Mouse (Mus musculus) left cerebral cortex, adult 8-10 months (tissue): ENCODE results near the gene Itgb3bp. TPM values are rescaled to one million over a fixed set of nuclear protein-coding genes. Genes with fewer than 3 reads are reported as not detected.
A peak's percentile ranks its signal among the peaks of the same experiment; 100 is the strongest.

ENCODE experiments used
- DNase-seq, 2 experiments: peaks; one replicate each; pipeline ENCODE4 v3.0.0; 2022; ENCODE audit warnings: low spot score in 2 of 2
- total RNA-seq, 4 experiments: library from RNA; stranded (reverse); gene quantifications; 2 replicates each; pipeline ENCODE4 v1.2.4; 2022

Itgb3bp gene
- 1 to 10 TPM; 4.8 to 7.8 (median 6.3) TPM for total RNA-seq

DNA sequence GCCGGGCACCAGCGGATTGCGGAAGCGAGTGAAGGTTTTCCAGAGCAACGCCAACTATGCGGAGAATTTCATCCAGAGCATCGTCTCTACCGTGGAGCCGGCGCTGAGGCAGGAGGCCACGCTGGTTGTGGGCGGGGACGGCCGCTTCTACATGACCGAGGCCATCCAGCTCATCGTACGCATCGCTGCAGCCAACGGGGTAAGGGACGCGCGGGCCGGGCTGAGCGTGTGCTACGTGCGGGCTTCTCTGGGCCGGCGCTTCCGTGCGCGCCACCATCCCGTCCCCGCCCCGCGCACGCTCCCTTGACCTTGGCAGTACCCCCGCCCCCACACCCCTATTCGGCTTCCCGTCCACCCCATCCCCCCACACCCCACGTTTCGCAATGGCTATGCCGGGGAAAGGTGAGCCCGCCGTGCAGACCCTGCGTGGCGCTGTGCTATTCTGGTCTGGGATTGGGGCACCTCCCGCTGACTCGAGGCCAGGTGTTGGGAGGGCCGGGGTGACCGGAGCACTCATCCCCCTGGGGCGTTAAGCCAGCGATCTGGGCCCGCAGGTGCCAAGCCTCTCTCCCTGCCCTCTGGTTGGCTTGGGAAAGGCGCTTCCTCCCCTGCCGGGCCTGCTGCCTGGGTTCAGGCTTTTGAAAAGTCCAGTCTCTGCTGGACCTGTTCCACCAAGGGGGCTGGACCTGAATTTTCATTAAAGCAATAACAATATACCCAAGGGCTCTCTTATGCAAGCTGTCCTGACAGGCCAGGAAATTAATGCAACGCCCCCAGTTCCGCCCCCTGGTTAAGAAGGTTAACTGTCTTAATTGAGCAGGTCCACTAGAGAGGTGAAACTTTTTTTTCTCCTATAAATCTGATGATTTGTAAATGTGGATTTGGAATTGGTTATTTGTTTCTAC, at the start of gene Itgb3bp:
Gene Itgb3bp (minus strand): TSS at position 201 of the 905 bp plus-strand sequence.
- peak; percentile 67 to 71 for DNase-seq

DNA sequence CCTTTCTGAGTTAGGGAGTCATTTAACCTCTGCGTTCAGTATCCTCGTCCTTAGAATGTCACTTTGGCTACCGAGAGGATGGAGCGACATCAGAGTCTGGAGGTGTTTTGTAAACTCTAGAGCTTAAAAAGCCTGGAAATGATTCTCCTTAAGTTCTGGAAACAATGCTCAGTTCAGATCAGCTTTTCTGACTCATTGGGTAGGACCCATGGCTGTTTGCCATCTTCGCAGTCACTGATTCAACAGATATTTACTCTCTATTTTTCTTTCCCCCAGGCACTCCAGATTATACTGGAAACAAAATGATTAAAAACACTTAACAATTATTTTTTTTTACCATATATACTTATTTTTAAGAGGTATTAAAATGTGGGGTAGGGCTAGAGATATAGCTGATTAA, 49.7 kb upstream of the Itgb3bp start:
- DNase-seq = no peak

DNA sequence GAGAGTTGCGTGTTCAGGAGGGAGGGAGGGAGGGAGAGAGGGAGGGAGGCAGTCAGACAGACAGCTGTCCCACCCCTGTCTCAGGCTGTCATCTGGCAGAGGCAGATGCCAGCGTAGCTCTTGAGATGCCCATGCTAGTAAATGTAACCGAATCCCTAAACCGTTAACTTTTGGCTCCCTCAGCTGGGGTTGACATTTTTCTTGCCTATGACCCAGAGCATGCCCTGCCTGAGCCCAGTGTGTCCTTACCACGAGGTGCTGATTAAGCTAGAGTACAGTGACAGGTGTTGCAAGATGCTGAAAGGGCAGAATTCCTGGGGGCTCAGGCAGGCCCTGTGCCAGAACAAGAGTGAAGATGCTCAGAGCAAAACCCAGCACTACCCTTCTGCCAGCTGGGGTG, 44.8 kb upstream of the Itgb3bp start:
- no peak for DNase-seq

DNA sequence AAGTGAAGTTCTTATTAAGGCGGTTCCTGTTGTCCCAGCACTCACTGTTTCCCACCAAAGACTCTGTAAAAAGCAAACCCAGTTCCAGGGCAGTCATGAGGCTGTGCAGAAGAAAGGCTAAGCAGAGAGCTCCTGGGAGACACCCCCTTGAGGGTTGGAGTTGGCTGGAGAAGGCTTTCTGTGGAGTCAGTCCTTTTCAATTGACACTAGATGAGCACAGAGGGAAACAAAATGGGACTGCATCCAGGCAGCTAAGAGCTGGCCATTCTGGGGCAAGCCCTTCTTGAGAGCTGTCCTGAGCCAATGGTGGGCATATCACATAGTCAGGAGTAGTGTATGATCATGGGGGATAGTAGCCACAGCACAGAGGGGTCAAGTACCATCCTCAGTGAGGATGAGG, 44.3 kb upstream of the Itgb3bp start:
- no peak for DNase-seq

DNA sequence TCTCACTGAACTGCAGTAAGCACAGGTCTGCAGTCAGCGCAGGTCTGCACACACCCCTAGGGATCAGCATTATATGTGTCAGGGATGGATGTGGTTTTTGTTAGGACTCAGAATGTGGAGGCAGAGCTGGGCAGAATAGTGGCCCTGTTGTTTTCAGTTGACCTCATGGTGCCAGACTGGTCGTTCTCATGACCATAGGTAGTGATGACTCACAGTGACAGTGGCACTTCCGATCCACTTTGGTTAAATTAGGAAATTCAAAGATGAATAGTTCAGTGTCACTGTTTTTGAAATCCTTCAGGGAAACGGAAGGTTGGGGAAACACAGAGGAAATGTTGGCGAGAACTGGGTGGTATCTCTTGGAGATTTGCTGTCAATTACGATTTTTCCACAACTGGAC, 43.3 kb upstream of the Itgb3bp start:
- DNase-seq = no peak

DNA sequence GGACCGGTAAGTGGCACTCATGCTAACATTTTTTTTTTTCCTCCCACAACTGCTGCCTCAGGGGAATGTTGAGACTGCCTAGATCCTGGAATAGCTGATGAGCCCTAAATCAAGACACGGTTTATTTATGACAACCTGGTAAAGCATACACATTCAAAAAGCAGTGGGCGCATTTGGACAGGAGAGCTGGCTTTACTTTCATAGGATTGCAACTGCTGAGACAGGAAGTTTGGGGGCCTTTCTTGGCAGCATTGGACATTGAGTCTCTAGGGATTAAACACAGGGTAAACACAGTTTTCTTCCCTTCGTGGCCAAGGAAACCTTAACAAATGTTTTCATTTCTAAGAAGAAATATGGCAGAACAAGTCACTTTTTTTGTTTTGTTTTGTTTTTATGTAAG, 40.5 kb upstream of the Itgb3bp start:
- peak in 1 of 2 experiments; percentile 14 for DNase-seq

DNA sequence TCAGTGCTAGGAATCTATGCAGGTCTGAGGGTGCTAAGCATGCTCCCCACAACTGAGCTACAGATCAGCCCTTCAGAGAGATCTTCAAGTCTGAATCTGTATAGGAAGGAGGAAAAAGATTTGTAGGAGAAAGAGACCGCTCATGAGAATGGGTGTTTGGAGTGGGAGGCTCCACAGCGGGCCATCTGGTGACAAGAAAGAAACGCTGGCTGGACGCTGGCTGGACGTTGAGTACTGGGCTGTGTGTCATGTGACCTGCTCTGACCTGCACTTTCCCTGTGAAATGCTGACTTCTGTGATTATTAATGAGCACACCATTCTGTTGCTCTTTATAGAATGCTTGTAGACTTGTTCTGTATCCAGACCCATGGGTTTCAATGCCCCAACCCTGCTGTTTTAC, 39.7 kb upstream of the Itgb3bp start:
- no peak for DNase-seq

DNA sequence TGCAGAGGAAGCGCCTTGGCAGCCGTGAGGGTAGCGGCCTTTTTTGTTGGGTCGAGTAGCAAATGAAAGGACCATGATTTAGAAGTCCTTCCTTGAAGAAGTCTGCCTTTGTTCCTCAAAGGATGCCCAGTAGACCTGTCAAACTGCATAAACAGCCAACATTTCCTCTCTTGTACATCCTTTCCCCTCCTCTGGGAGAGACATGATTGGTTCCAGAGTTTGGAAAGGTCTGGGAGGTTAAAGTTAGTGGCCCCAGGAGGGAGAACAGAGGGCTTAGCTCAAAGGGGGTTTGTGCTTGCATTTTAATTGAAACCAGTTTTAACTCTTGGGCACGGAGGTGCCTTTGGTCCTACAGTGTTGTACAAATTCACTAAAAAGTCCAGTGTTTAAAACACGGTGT, 36.9 kb upstream of the Itgb3bp start:
- DNase-seq = no peak

DNA sequence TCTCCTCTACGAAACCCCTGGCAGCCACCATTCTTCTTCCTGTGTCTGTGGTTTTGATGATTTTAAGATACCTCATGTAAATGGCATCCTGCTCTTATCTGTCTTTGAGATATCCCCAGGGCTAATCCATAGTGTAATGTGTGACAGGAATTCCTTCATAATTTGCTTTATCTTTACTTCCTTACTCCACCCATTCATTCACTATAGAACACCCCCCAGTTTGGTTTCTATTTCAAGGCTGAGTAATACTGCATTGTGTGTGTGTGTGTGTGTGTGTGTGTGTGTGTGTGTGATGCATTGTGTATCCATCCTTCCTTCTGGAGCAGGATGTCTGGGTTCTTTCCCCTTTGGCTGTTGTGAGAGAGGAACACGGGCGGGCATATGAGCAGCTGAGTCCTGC, 29.7 kb upstream of the Itgb3bp start:
- DNase-seq = no peak

DNA sequence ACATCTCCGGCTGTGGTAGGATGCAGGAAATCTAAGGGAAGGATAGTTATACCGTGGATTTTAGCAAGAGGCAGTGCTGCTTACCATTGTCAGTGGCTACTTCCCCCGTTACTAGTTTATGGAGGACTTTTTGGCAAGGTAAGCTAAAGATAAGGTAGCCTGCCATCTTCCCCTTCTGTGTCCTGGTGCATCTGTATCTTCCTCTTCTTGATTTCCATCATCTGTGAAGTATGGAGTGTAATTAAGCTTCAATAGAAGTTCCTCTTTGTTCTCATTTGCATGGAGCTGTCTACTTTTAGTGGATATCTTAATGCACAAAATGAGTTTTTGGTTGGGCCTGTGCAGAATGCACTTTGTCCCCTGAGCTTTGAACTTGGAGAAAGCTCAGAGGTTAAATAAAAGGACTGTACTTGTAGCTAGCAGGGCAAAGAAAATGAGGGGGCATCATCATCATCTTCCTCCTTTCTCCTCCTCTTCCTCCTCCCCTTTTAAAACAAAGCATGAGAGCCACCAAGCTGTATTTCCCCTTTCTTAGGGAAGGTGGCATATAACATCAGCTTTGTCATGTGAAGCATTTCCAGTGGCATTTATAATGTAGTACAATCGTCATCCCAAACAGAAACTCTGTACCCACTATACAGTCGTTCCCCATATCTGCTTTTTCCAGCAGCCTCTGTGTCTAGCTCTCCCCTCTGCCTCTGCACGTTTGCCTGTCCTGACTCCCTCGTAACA, 28.6 kb upstream of the Itgb3bp start:
- no peak for DNase-seq

DNA sequence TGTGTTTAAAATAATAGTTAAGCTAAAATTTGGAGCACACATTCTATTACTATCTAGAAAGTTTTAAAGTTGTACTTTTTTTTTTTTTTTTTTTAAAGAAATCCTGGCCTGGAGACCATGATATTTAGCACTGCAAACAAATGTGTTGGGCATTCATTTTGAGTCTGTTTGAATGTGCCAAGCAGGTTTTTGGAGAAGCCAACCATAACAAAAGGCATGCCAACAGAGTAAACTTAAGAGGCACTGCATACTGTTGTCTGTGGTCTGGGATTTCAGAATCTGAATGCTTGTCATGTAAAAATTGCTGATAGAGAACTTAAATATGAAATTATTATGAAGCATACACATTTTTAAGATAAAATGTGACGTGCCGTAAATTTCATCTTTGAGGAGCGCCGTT, 27.6 kb upstream of the Itgb3bp start:
- DNase-seq = no peak

DNA sequence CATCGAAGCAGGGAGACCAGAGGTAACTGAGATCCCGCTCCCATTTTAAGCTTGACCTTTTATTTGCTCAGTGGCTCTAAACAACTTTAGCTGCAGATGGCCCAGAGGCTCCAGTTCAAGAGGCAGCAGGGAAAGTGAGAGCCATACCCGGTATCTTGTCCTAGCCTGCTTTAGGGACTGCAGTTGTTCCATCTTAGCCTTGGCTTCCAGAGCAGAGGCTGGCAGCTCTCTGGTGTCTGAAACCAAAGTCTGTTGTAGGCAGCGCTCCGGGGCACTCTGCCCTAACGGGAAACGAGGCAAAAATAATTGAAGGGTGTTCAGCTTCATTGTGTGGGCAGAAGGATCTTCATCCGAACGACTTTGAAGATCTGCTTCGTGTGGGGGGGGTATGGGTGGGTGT, 25.8 kb upstream of the Itgb3bp start:
- DNase-seq = no peak

DNA sequence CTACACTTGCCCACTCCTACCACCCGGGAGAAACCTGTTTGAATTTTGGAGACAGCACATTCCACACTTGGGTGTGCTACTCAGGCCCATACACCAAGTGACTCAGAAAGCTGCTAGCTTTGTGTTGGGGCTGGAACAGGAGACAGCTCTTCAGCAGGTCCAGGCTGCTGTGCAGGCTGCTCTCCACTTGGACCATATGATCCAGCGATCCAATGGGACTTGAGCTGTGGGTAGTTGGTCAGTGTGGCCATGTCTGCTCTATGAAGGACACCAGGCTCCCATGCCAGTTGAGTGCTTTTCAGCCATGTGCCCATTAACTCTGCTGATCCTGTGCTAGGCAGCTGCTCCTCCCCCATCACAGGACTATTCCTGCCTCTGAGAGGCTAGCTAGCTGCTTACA, 24.3 kb upstream of the Itgb3bp start:
- DNase-seq = no peak

DNA sequence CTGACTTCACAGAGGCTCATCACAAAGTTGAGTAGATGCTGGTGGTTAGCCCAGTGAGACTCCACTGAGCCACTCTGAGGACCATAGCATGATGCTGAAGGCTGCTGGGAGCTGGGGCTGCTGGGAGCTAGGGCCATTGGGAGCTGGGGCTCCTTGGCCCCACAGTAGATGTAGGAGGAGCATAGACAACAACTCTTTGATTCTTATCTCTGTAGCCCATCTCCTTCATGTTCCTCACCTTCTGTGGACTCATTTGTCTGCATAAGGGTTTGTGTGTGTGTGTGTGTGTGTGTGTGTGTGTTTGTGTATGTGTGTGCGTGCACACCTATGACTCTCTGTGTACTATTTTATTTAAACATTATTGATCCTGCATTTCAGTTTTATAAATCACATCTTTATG, 18.3 kb upstream of the Itgb3bp start:
- DNase-seq = no peak

DNA sequence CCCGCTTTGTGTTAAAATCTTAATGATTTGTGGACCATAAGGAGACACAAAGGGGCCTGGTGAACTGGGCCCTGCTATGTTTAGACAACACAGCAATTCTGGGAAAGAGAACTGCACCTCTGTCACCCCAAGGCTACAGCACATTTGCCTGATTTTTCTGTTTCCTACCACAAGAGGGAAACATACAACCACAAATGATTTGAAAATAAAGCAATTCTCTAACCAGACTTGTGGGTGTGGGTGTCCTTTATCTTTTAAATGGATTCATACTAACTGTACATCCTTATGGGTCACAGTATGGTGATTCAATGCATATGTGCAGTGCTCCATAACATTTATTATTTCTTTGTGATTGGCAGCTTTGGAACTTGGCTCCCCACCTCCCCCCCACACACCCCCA, 17.6 kb upstream of the Itgb3bp start:
- no peak for DNase-seq

DNA sequence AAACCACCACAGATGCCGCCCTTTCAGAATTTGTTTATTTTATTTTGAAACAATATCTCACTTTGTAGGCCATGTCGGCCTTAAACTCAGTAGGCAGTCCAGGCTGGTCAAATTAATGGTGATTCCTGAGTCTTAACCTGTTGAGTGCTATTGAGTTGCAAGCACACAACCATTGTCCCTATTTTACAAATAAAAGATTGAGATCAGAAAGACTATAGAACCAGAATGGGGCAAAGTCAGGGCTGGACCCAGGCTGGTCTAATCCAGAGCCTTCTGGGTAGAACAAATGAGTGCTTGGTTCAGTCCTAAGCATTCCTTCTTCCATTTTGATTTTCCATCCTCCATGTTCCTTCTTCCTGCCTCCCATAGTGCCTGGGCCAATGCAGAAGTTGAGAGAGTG, 16.9 kb upstream of the Itgb3bp start:
- no peak for DNase-seq

DNA sequence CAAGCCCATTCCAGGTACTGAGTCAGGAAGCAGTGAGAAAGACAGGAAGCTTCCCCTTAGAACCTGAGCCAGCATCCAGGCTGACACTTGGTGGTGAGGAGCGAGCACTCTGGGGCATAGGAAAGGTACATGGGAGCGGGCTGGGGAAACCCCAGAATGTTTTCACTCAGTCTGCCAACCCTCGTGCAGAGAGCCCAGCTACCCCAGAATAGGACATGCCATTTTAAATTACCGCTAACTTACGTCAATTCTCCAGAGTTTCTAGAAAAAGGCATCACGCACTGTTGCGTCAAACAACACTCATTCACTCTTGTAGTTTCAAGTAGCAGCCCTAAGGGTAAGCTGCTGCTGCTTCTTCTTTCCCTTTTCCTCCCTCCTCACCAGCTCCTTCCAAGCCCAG, 15.4 kb upstream of the Itgb3bp start:
- no peak for DNase-seq

DNA sequence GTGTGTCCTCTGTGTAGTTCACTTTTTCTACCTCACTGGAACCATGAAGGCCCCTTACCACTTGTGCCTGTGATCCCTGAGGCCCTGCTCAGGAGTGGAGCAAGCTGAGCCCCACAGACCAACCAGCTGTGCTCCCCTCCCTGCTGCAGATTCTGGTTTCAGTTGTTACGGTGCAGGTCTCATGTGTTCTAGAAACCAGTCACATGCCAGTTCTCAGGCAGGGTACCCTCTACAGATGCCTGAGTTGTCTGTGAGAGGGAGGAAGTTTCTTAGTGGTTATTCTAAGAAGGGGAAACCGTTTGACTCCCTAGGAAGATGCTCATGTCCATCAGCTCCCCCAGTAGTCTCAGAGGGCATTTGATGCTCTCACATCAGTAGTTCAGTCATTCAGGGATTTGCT, 15.0 kb upstream of the Itgb3bp start:
- DNase-seq = no peak

DNA sequence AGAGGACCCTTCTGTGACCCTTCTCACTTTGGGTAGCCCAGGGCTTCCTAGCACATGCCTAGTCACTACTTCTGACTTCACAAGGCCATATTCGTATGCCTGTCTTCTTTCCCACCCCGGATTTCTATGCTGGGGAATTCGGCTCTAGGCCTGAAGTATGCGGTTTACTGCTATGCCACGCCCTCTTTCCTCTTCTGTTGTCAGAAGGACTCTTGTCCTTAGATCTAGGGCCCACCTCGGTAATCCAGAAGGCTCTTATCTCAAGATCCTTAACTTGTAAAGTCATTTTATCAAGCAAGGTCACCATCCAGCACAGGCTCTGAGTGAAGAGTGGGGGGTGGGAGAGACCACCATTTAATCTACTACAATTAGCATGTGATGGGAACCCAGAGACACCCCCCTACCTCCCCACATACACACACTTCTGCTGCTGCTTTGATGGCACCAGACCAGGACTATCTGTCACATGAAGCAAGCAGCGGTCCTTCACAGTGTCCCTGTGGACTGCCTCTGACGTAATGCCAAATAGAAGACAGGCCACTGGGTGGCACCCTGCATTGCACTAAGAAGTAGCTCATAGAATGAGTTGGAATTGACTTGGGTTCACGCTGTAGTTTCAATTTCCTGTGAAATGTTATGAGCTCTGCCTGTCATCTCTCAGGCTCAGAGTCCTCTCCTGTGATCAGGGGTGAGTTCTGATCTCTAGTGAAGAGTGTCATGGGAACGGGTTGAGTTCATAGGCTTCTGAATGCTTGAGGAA, 12.2 kb upstream of the Itgb3bp start:
- DNase-seq = no peak

DNA sequence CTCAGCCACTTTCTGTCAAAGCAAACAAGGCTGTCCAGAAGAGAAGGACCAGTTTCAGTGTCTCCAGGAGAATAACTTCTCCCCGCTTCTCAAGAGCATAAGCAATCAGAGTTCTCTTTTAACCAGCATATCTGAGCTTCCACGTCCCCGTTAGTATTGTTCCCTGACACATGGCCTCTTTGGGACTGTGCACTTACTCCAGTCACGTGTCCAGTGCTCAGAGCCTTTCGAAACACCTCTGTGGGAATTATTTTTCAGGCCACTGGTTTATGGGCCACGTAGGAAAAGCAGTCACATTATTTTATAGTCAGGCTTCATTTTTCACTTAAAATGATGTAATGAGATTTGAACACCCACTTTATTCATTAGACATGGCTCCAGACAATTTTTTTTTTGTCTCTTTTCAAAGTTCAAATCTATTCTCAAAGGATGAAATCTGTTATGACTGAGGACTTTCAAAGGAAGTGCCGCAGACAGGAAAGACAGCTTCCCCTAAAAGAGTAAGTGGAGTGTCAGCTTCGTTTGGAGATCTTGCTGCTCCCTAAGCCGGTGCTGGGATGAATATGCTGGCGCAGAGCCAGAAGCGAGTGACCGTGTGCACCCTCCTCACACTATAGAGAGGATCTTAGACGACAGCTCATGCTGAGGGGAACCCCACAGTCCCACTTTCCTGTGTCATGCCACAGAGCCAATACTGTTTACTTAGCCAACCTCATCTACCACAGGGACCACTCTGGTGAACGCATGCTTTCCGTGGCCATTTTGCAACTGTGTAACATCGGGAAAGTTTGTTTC, 10.3 kb upstream of the Itgb3bp start:
- DNase-seq = no peak

DNA sequence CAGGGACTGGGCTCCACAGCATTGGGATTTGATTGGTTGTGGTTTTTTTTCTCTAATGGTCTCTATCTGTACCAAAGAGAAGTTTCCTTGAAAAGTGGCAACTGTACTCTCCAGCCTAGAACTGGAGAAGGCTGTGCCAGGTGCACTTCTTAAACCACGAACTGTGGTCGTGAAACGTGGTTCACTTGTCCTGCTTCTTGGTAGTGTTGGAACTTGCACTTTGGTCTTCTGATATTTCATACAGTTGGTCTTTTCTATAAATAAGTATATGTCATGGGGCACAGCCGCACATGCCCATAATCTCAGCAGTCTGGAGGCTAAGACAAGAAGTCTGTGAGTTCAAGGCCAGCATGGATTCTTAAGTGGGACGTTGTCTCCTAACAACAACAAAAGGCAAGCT, 6.7 kb upstream of the Itgb3bp start:
- no peak for DNase-seq
